Mouse (Mus musculus) midbrain, embryonic 13.5 days (tissue): ENCODE results near the gene Gm17349. TPM values are rescaled to one million over a fixed set of nuclear protein-coding genes. Genes with fewer than 3 reads are reported as not detected.

Experiments used
- ATAC-seq: fragments of 200-750 bp; cut with Nextera tagmentation; 2 replicates; pipeline ENCODE4 v1.8.0; 2017; ENCODE audit warnings: mild to moderate bottlenecking, moderate TSS enrichment, moderate library complexity
- H3K27ac ChIP-seq: fragments of 300-500 bp; sonication (generic); 2 replicates; pipeline ENCODE4 v1.5.1; 2015; ENCODE audit warnings: inconsistent platforms, mild to moderate bottlenecking, moderate library complexity
- H3K27me3 ChIP-seq: fragments of 300-500 bp; sonication (generic); 2 replicates; pipeline ENCODE4 v1.6.1; 2015; ENCODE audit warnings: mild to moderate bottlenecking, inconsistent platforms
- H3K36me3 ChIP-seq: fragments of 300-500 bp; sonication (generic); 2 replicates; pipeline ENCODE4 v1.6.1; 2015; ENCODE audit warnings: mild to moderate bottlenecking, inconsistent platforms
- H3K4me1 ChIP-seq: fragments of 300-500 bp; sonication (generic); replicated peaks from 2 replicates; pipeline ENCODE4 v1.6.1; 2015; ENCODE audit warnings: inconsistent platforms
- H3K4me2 ChIP-seq: fragments of 300-500 bp; sonication (generic); replicated peaks from 2 replicates; pipeline ENCODE4 v1.6.1; 2015; ENCODE audit warnings: moderate library complexity, mild to moderate bottlenecking, inconsistent platforms
- H3K4me3 ChIP-seq: fragments of 300-500 bp; sonication (generic); replicated peaks from 2 replicates; pipeline ENCODE4 v1.5.1; 2015; ENCODE audit warnings: mild to moderate bottlenecking, inconsistent platforms
- H3K9ac ChIP-seq: fragments of 300-500 bp; sonication (generic); replicated peaks from 2 replicates; pipeline ENCODE4 v1.6.1; 2015; ENCODE audit warnings: mild to moderate bottlenecking, inconsistent platforms
- H3K9me3 ChIP-seq: fragments of 300-500 bp; sonication (generic); 2 replicates; pipeline ENCODE4 v1.6.1; 2016; ENCODE audit warnings: mild to moderate bottlenecking, inconsistent platforms
- WGBS: fragments of 180-500 bp; shearing (Covaris S2); methylation state at CpG from one replicate; pipeline ENCODE4 v1.1.7; 2015; 5-methylcytosine and 5-hydroxymethylcytosine counted together
- polyA plus RNA-seq: library from polyadenylated mRNA; unstranded; fragments of >200 nt; fragmentation: Nextera tagmentation; extraction: Ambion mirVana; gene quantifications from 2 replicates; pipeline ENCODE4 v1.2.1, GENCODE M21; 2015

The Gm17349 gene
- polyA plus RNA-seq, 1 experiment from 2014 or later, result not detected

- WGBS, result 93% methylated on average over 2 of the region's 2 CpGs
- Histone ChIP-seq H3K4me3 (peak overlapping the region; percentile 88), H3K27ac (no peak overlapping the region), H3K4me1 (peaks cover 38% of the 10 kb centered on the region), H3K4me2 (peak overlapping the region; percentile 90), H3K9me3 (no peaks in the 10 kb centered on the region), H3K27me3 (no peaks in the 10 kb centered on the region), H3K36me3 (peaks cover 48% of the 10 kb centered on the region), H3K9ac (peak overlapping the region; percentile 94)
- no peak for ATAC-seq
Observed at GRCm38 (mm10) chr15:99726549-99726948, 21.3 kb upstream of the Gm17349 start.

- ATAC-seq, result peak; percentile 96
- under 1% methylated on average over 68 of the region's 68 CpGs for WGBS
- H3K27me3 ChIP-seq, result no peaks in the 10 kb centered on the region
- peak within 1 kb of the TSS; percentile 94 for H3K9ac ChIP-seq
- peaks cover 40% of the 10 kb centered on the region for H3K4me1 ChIP-seq
- peak within 1 kb of the TSS; percentile 88 for H3K4me3 ChIP-seq
- H3K4me2 ChIP-seq, result peak within 1 kb of the TSS; percentile 90
- no peaks in the 10 kb centered on the region for H3K9me3 ChIP-seq
- peaks cover 52% of the 10 kb centered on the region for H3K36me3 ChIP-seq
- peak within 1 kb of the TSS; percentile 92 for H3K27ac ChIP-seq
Observed at GRCm38 (mm10) chr15:99725341-99726155, 20.3 kb upstream of the Gm17349 start, which contains the start of gene Cox14. Cox14 (plus strand) TSS chr15:99725618.

- H3K9me3 ChIP-seq, result no peaks in the 10 kb centered on the region
- H3K36me3 ChIP-seq, result peaks cover 55% of the 10 kb centered on the region
- WGBS, result 11% methylated on average over 16 of the region's 16 CpGs
- H3K4me1 ChIP-seq, result peaks cover 40% of the 10 kb centered on the region
- peak overlapping the region; percentile 63 for H3K9ac ChIP-seq
- H3K27me3 ChIP-seq, result no peaks in the 10 kb centered on the region
- H3K4me3 ChIP-seq, result peak overlapping the region; percentile 88
- peak; percentile 40 for ATAC-seq
- peak overlapping the region; percentile 41 for H3K27ac ChIP-seq
- H3K4me2 ChIP-seq, result peak overlapping the region; percentile 55
Observed at GRCm38 (mm10) chr15:99724292-99725021, 19.2 kb upstream of the Gm17349 start.

- no peak for ATAC-seq
- WGBS, result 18% methylated on average over 11 of the region's 11 CpGs
- Histone ChIP-seq H3K9ac (peak overlapping the region; percentile 47; the same call in 1 of the 2 replicates), H3K9me3 (no peaks in the 10 kb centered on the region), H3K27me3 (no peaks in the 10 kb centered on the region), H3K4me1 (peaks cover 40% of the 10 kb centered on the region), H3K27ac (peak overlapping the region; percentile 41), H3K4me3 (no peak overlapping the region), H3K36me3 (peaks cover 53% of the 10 kb centered on the region), H3K4me2 (no peak overlapping the region; the same call in 1 of the 2 replicates)
Observed at GRCm38 (mm10) chr15:99723515-99724291, 18.4 kb upstream of the Gm17349 start.

GRCm38 (mm10) chr15:99723120-99723514 is 17.8 kb upstream of the Gm17349 start:
- no peak for ATAC-seq
- WGBS, result 56% methylated on average over 10 of the region's 10 CpGs
- Histone ChIP-seq H3K4me3 (no peak overlapping the region), H3K27me3 (no peaks in the 10 kb centered on the region), H3K36me3 (peaks cover 53% of the 10 kb centered on the region), H3K9ac (0 out of 2 replicates have a peak overlapping the region, but pooled peaks have one; percentile 29), H3K27ac (peak overlapping the region; percentile 41), H3K4me2 (no peak overlapping the region), H3K4me1 (peaks cover 40% of the 10 kb centered on the region), H3K9me3 (no peaks in the 10 kb centered on the region)

GRCm38 (mm10) chr15:99721921-99722743 is 16.8 kb upstream of the Gm17349 start:
- peaks cover 49% of the 10 kb centered on the region for H3K36me3 ChIP-seq
- H3K27me3 ChIP-seq, result no peaks in the 10 kb centered on the region
- no peak for ATAC-seq
- H3K4me3 ChIP-seq, result no peak overlapping the region
- H3K9ac ChIP-seq, result no peak overlapping the region
- H3K4me2 ChIP-seq, result no peak overlapping the region
- H3K4me1 ChIP-seq, result peaks cover 39% of the 10 kb centered on the region
- H3K9me3 ChIP-seq, result no peaks in the 10 kb centered on the region
- H3K27ac ChIP-seq, result no peak overlapping the region
- WGBS, result 85% methylated on average over 25 of the region's 25 CpGs

- Histone ChIP-seq H3K36me3 (peaks cover 58% of the 10 kb centered on the region), H3K4me1 (peaks cover 42% of the 10 kb centered on the region), H3K27me3 (no peaks in the 10 kb centered on the region), H3K9me3 (no peaks in the 10 kb centered on the region), H3K27ac (no peak overlapping the region), H3K4me3 (no peak overlapping the region), H3K9ac (no peak overlapping the region), H3K4me2 (no peak overlapping the region)
- WGBS, result 79% methylated on average over 8 of the region's 8 CpGs
- ATAC-seq, result no peak
Observed at GRCm38 (mm10) chr15:99719865-99720264, 14.6 kb upstream of the Gm17349 start.

- peaks cover 37% of the 10 kb centered on the region for H3K4me1 ChIP-seq
- H3K9ac ChIP-seq, result no peak overlapping the region; the same call in 1 of the 2 replicates
- no peaks in the 10 kb centered on the region for H3K27me3 ChIP-seq
- 80% methylated on average over 9 of the region's 9 CpGs for WGBS
- no peak for ATAC-seq
- no peak overlapping the region for H3K4me3 ChIP-seq
- no peak overlapping the region for H3K27ac ChIP-seq
- no peaks in the 10 kb centered on the region for H3K9me3 ChIP-seq
- H3K36me3 ChIP-seq, result peaks cover 66% of the 10 kb centered on the region
- no peak overlapping the region for H3K4me2 ChIP-seq
Observed at GRCm38 (mm10) chr15:99718461-99719021, 13.3 kb upstream of the Gm17349 start.

GRCm38 (mm10) chr15:99717386-99718334 is 12.4 kb upstream of the Gm17349 start, which contains the start of gene Gpd1:
Gpd1 (plus strand) TSS chr15:99717515.
- ATAC-seq, result no peak
- no peak within 1 kb of the TSS for H3K4me3 ChIP-seq
- H3K9me3 ChIP-seq, result no peaks in the 10 kb centered on the region
- H3K4me1 ChIP-seq, result peaks cover 37% of the 10 kb centered on the region
- H3K4me2 ChIP-seq, result no peak within 1 kb of the TSS
- no peak within 1 kb of the TSS for H3K9ac ChIP-seq
- H3K36me3 ChIP-seq, result peaks cover 66% of the 10 kb centered on the region
- H3K27me3 ChIP-seq, result no peaks in the 10 kb centered on the region
- 73% methylated on average over 26 of the region's 26 CpGs for WGBS
- peak within 1 kb of the TSS; percentile 71; the same call in 1 of the 2 replicates for H3K27ac ChIP-seq

GRCm38 (mm10) chr15:99716814-99717213 is 11.5 kb upstream of the Gm17349 start:
- Histone ChIP-seq H3K9ac (no peak overlapping the region), H3K36me3 (peaks cover 66% of the 10 kb centered on the region)

More at GRCm38 (mm10) chr15:99716814-99717213, 11.5 kb upstream of the Gm17349 start:
- Histone ChIP-seq H3K4me2 (no peak overlapping the region), H3K4me3 (no peak overlapping the region), H3K27me3 (no peaks in the 10 kb centered on the region), H3K27ac (peak overlapping the region; percentile 71; the same call in 1 of the 2 replicates), H3K9me3 (no peaks in the 10 kb centered on the region), H3K4me1 (peaks cover 41% of the 10 kb centered on the region)
- WGBS, result 88% methylated on average over 12 of the region's 12 CpGs
- no peak for ATAC-seq
